Mouse (Mus musculus) A20 (cell line): ENCODE results near the gene Gpr33.

Experiments used
- DNase-seq: peaks from one replicate; pipeline ENCODE4 v3.0.0-alpha.2; 2011; ENCODE audit warnings: low read depth, low spot score

The Gpr33 gene

DNA sequence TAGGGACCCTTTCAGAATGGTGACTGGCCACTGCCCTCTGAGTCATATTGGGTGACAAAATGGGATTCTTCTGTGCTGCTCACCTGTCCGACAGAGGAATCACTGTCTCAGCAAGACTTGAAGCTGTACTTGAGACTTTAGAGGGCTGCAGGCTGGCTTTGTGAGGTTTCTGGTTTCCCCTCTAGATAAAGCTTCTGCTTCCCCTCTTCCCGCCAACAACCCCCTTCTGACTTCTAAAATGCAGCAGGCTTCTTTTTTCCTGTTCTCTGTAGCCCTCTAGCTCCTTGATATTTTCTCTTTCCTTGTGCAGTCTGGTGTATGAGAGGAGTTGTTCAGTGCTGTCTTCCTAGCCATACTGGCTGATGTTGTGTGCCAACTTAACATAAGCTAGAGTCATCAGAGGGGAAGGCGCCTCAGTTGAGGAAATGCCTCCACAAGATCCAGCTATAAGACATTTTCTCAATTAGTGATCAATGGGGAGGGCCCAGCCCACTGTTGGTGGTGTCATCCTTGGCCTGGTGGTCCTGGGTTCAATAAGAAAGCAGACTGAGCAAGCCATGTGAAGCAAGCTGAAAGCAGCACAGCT lies 42.6 kb downstream of the Gpr33 start:
- no peak for DNase-seq

- no peak for DNase-seq
These were observed 44.2 kb downstream of the Gpr33 start for GRCm38 (mm10) chr12:51983625-51984024.

DNA sequence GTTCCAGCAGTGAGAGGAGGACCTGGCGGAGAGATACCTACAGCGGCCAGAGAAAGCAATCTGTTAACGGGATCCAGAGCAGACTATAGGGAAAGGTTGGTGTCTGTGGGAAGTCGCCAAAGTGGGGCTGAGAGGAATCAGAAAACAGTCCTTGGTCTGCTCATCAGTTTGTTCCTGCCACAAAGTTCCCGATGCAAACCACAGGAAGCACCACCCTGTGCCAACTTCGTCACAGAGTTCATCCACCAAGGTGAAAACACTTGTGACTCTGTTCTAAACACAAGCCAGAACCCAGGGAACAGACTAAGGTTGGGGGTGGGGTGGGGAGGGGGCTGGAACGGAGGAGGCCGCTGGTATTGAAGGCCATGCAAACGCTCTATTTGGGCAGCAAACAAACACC lies 51.3 kb downstream of the Gpr33 start:
- DNase-seq = no peak

GRCm38 (mm10) chr12:51974381-51974780 lies 53.5 kb downstream of the Gpr33 start:
- peak; percentile 43 for DNase-seq
